Mouse (Mus musculus) hindbrain, embryonic 16.5 days (tissue): ENCODE measurements around the gene Rnase4. TPM values are rescaled to one million over a fixed set of nuclear protein-coding genes. Genes with fewer than 3 reads are reported as not detected.

ENCODE experiments used
- ATAC-seq: fragments of 200-750 bp; cut with Nextera tagmentation; 2 replicates; pipeline ENCODE4 v1.8.0; 2017; ENCODE audit warnings: moderate TSS enrichment, moderate library complexity
- H3K27ac ChIP-seq: fragments of 300-500 bp; sonication (generic); 2 replicates; pipeline ENCODE4 v1.5.1; 2014; ENCODE audit warnings: low read depth, mild to moderate bottlenecking, control low read depth, low read length, moderate library complexity
- H3K27me3 ChIP-seq: fragments of 300-500 bp; sonication (generic); replicated peaks from 2 replicates; pipeline ENCODE4 v1.6.1; 2014; ENCODE audit warnings: low read length; ENCODE audit not compliant: control insufficient read depth, insufficient read depth
- H3K36me3 ChIP-seq: fragments of 300-500 bp; sonication (generic); 2 replicates; pipeline ENCODE4 v1.6.1; 2014; ENCODE audit warnings: mild to moderate bottlenecking, low read length, moderate library complexity, mixed read lengths; ENCODE audit not compliant: control insufficient read depth, insufficient read depth
- H3K4me1 ChIP-seq: fragments of 300-500 bp; sonication (generic); 2 replicates; pipeline ENCODE4 v1.6.1; 2014; ENCODE audit warnings: low read depth, low read length; ENCODE audit not compliant: control insufficient read depth, insufficient read depth
- H3K4me2 ChIP-seq: fragments of 300-500 bp; sonication (generic); 2 replicates; pipeline ENCODE4 v1.6.1; 2014; ENCODE audit warnings: mild to moderate bottlenecking, low read length, control low read depth, moderate library complexity
- H3K4me3 ChIP-seq: fragments of 300-500 bp; sonication (generic); 2 replicates; pipeline ENCODE4 v1.5.1; 2014; ENCODE audit warnings: mild to moderate bottlenecking, low read length, control low read depth, moderate library complexity
- H3K9ac ChIP-seq: fragments of 300-500 bp; sonication (generic); 2 replicates; pipeline ENCODE4 v1.6.1; 2014; ENCODE audit warnings: low read depth, mild to moderate bottlenecking, control low read depth, low read length, moderate library complexity
- H3K9me3 ChIP-seq: fragments of 300-500 bp; sonication (generic); 2 replicates; pipeline ENCODE4 v1.6.1; 2014; ENCODE audit warnings: mild to moderate bottlenecking, low read length, moderate library complexity; ENCODE audit not compliant: control insufficient read depth
- WGBS: fragments of 180-500 bp; shearing (Covaris S2); extraction: QIAGEN DNeasy Blood & Tissue Kit; methylation state at CpG from one replicate; pipeline ENCODE4 v1.1.7; 2014; 5-methylcytosine and 5-hydroxymethylcytosine counted together
- polyA plus RNA-seq: library from polyadenylated mRNA; unstranded; fragments of >200 nt; fragmentation: Nextera tagmentation; extraction: Ambion mirVana; gene quantifications from 2 replicates; pipeline ENCODE4 v1.2.1, GENCODE M21; 2015

The Rnase4 gene
- polyA plus RNA-seq, 1 experiment from 2014 or later, result 19.8 TPM

- H3K4me1 ChIP-seq, result no peaks in the 10 kb centered on the region
- no peak overlapping the region for H3K4me2 ChIP-seq
- H3K27me3 ChIP-seq, result no peaks in the 10 kb centered on the region
- H3K4me3 ChIP-seq, result no peak overlapping the region
- ATAC-seq, result no peak
- H3K27ac ChIP-seq, result no peak overlapping the region
- H3K9ac ChIP-seq, result no peak overlapping the region
- 79% methylated on average over 7 of the region's 7 CpGs for WGBS
- H3K9me3 ChIP-seq, result no peaks in the 10 kb centered on the region
- no peaks in the 10 kb centered on the region for H3K36me3 ChIP-seq
Observed at GRCm38 (mm10) chr14:51131086-51131815, 40.4 kb downstream of the Rnase4 start.

GRCm38 (mm10) chr14:51132372-51132771, 41.5 kb downstream of the Rnase4 start:
- ATAC-seq, result no peak
- H3K4me3 ChIP-seq, result no peak overlapping the region
- 90% methylated on average over 4 of the region's 4 CpGs for WGBS

GRCm38 (mm10) chr14:51140342-51140741, 49.5 kb downstream of the Rnase4 start:
- 73% methylated on average over 2 of the region's 2 CpGs for WGBS
- Histone ChIP-seq H3K27me3 (no peaks in the 10 kb centered on the region), H3K4me2 (no peak overlapping the region), H3K36me3 (no peaks in the 10 kb centered on the region), H3K4me1 (no peaks in the 10 kb centered on the region), H3K4me3 (no peak overlapping the region), H3K27ac (no peak overlapping the region), H3K9me3 (no peaks in the 10 kb centered on the region), H3K9ac (no peak overlapping the region)
- no peak for ATAC-seq

More at GRCm38 (mm10) chr14:51132372-51132771, 41.5 kb downstream of the Rnase4 start:
- Histone ChIP-seq H3K4me1 (no peaks in the 10 kb centered on the region), H3K27me3 (no peaks in the 10 kb centered on the region), H3K9ac (no peak overlapping the region), H3K4me2 (no peak overlapping the region), H3K36me3 (no peaks in the 10 kb centered on the region), H3K9me3 (no peaks in the 10 kb centered on the region), H3K27ac (no peak overlapping the region)

DNA sequence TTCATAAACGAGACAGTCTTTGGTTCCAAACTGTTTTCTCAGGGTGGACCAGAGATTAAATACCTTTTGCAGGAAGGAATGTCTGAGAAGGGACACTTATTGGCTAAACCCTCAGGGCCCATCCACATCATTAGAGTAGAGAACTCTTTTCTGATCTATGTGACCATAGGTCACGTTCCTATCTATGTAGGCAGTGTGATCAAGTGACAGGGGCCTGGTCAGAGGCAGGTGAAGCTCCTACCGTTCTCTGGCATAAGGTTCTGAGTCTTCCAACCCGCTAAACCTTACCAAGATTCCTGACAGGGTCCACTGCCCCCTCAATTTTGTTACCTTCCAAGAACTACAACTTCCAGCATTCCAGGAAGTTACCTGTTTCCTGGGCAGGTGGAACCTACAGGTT, 51.2 kb downstream of the Rnase4 start:
- no peaks in the 10 kb centered on the region for H3K4me1 ChIP-seq
- ATAC-seq, result no peak
- WGBS, result 92% methylated on average over 4 of the region's 4 CpGs
- H3K9me3 ChIP-seq, result no peaks in the 10 kb centered on the region
- H3K27me3 ChIP-seq, result no peaks in the 10 kb centered on the region
- H3K4me3 ChIP-seq, result no peak overlapping the region
- no peak overlapping the region for H3K9ac ChIP-seq
- H3K4me2 ChIP-seq, result no peak overlapping the region
- no peaks in the 10 kb centered on the region for H3K36me3 ChIP-seq
- no peak overlapping the region for H3K27ac ChIP-seq

- 83% methylated on average over 3 of the region's 3 CpGs for WGBS
- ATAC-seq, result no peak
- Histone ChIP-seq H3K27ac (no peak overlapping the region), H3K9ac (no peak overlapping the region), H3K36me3 (no peaks in the 10 kb centered on the region), H3K4me2 (no peak overlapping the region), H3K4me1 (no peaks in the 10 kb centered on the region), H3K9me3 (no peaks in the 10 kb centered on the region), H3K27me3 (no peaks in the 10 kb centered on the region), H3K4me3 (no peak overlapping the region)
Observed at GRCm38 (mm10) chr14:51142568-51142967, 51.7 kb downstream of the Rnase4 start.

GRCm38 (mm10) chr14:51143287-51143686, 52.4 kb downstream of the Rnase4 start:
- H3K27me3 ChIP-seq, result no peaks in the 10 kb centered on the region
- H3K4me2 ChIP-seq, result no peak overlapping the region
- no peak overlapping the region for H3K27ac ChIP-seq
- no peaks in the 10 kb centered on the region for H3K36me3 ChIP-seq
- no peak overlapping the region for H3K9ac ChIP-seq
- no peaks in the 10 kb centered on the region for H3K9me3 ChIP-seq
- 68% methylated on average over 4 of the region's 4 CpGs for WGBS
- no peak for ATAC-seq
- H3K4me3 ChIP-seq, result no peak overlapping the region
- no peaks in the 10 kb centered on the region for H3K4me1 ChIP-seq

DNA sequence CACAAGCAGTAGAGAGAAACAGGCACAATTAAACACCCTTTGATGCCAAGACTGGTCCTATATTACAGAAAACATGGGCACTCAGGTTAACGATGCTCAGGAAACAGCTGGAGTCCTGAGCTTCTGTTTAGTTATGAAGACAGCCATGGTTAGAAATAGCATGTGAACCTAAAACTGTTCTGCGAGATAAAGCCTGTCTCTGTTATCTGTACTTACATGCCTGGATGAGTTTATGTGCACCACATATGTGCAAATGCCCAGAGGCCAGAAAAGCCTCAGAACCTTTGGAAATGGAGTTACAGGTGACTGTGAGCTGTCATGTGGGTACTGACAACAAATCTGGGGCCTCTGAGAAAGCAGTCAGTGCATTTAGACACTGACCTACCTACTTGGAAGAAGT, 53.1 kb downstream of the Rnase4 start:
- H3K4me3 ChIP-seq, result no peak overlapping the region
- no peaks in the 10 kb centered on the region for H3K36me3 ChIP-seq
- H3K4me2 ChIP-seq, result no peak overlapping the region
- no peak overlapping the region for H3K27ac ChIP-seq
- no peaks in the 10 kb centered on the region for H3K4me1 ChIP-seq
- no peaks in the 10 kb centered on the region for H3K9me3 ChIP-seq
- ATAC-seq, result no peak
- no peak overlapping the region for H3K9ac ChIP-seq
- WGBS, result 83% methylated on average over 2 of the region's 2 CpGs
- no peaks in the 10 kb centered on the region for H3K27me3 ChIP-seq

GRCm38 (mm10) chr14:51144451-51144850, 53.6 kb downstream of the Rnase4 start:
- WGBS, result 95% methylated on average over 4 of the region's 4 CpGs
- H3K4me3 ChIP-seq, result no peak overlapping the region
- no peak overlapping the region for H3K27ac ChIP-seq
- H3K9ac ChIP-seq, result no peak overlapping the region
- no peaks in the 10 kb centered on the region for H3K9me3 ChIP-seq
- no peak overlapping the region for H3K4me2 ChIP-seq
- H3K36me3 ChIP-seq, result no peaks in the 10 kb centered on the region
- ATAC-seq, result no peak
- H3K4me1 ChIP-seq, result no peaks in the 10 kb centered on the region
- H3K27me3 ChIP-seq, result no peaks in the 10 kb centered on the region

DNA sequence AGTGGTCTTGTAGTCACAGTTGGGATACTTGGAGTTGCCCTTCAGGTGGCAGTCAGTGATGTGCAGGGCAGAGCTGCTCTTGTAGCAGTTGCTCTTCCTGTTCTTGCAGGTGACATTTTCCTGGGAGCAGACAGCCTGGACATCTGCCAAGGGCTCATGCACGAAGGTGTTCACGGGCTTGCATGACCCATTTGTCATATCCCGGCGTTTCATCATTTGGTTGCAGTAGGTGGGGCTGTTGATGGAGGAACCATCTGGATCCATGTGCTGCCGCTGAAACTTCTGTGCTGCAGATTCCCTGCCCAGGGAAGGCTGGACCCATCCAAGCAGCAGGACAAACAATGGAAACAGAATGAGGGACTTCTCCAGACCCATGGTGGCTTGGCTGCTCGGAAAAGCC, 54.6 kb downstream of the Rnase4 start:
- H3K27me3 ChIP-seq, result no peaks in the 10 kb centered on the region
- H3K4me1 ChIP-seq, result no peaks in the 10 kb centered on the region
- no peak for ATAC-seq
- no peak overlapping the region for H3K4me2 ChIP-seq
- no peaks in the 10 kb centered on the region for H3K9me3 ChIP-seq
- no peak overlapping the region for H3K4me3 ChIP-seq
- H3K27ac ChIP-seq, result no peak overlapping the region
- H3K9ac ChIP-seq, result no peak overlapping the region
- WGBS, result 83% methylated on average over 6 of the region's 6 CpGs
- H3K36me3 ChIP-seq, result no peaks in the 10 kb centered on the region
